Mouse (Mus musculus) C2C12 (cell line): Measurements from ENCODE around the gene Ldb3.

Experiments
- CTCF ChIP-seq: IDR thresholded peaks from one replicate; pipeline ENCODE4 v1.5.1; 2011; ENCODE audit not compliant: control insufficient read depth, insufficient read depth, insufficient read length
- FOSL1 ChIP-seq: IDR thresholded peaks from one replicate; pipeline ENCODE4 v1.8.0; 2011; ENCODE audit warnings: mild to moderate bottlenecking, low read length; ENCODE audit not compliant: poor library complexity, insufficient read depth, severe bottlenecking
- MAX ChIP-seq: IDR thresholded peaks from one replicate; pipeline ENCODE4 v1.6.1; 2011; ENCODE audit warnings: mild to moderate bottlenecking, control low read depth
- MYOG ChIP-seq: IDR thresholded peaks from one replicate; pipeline ENCODE4 v1.6.1; 2011; ENCODE audit not compliant: control insufficient read depth, insufficient read length; ENCODE audit errors: extremely low read depth

DNA sequence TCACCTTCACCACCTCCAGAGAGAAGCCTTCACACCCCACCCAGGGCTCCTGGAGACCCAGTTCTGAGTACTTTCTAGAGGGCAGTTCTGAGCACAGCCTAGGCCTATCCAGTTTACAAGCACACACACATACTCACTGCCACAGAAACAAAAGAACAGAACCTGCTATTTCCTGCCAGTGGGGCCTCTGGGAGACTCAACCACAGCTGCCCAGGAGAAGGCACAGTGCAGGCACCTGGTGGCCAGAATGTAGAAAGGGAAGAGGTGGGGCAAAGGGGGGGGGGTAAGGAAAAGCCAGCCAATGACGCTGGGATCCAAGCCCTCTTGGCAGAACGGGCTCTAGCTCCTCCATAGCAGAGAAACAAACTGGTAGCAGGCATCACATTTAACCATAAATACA lies 26.1 kb downstream of the Ldb3 start:
- TF ChIP-seq MYOG (no peak), CTCF (no peak), MAX (no peak), FOSL1 (no peak)
